Mouse (Mus musculus): ENCODE measurements around the gene Kcnj12. TPM values are rescaled to one million over a fixed set of nuclear protein-coding genes. Genes with fewer than 3 reads are reported as not detected.

Gene Kcnj12
- polyA plus RNA-seq, 1 experiment from 2014 or later: 3.8 TPM

GRCm38 (mm10) chr11:61060634-61061033, 38.3 kb downstream of the Kcnj12 start:
- H3K9me3 ChIP-seq (replicated peaks; ENCODE audit: control insufficient read depth, low read length, poor library complexity, severe bottlenecking): no peaks in the 10 kb centered on the region
- no peak for ATAC-seq
- H3K4me1 ChIP-seq (ENCODE audit: control insufficient read depth, insufficient read depth, low read length): no peaks in the 10 kb centered on the region
- 83% methylated on average over 4 of the region's 4 CpGs for WGBS
- H3K4me2 ChIP-seq (ENCODE audit: low read length): no peak overlapping the region
- no peak overlapping the region for H3K4me3 ChIP-seq (ENCODE audit: low read depth, low read length)
- no peaks in the 10 kb centered on the region for H3K27me3 ChIP-seq (ENCODE audit: control insufficient read depth, insufficient read depth, low read depth, low read length)
- no peak overlapping the region for H3K27ac ChIP-seq (ENCODE audit: low read length)
- H3K36me3 ChIP-seq (ENCODE audit: control insufficient read depth, insufficient read depth, low read length): no peaks in the 10 kb centered on the region
- H3K9ac ChIP-seq (ENCODE audit: low read depth, low read length): no peak overlapping the region

- whole genome bisulfite sequencing: 87% methylated on average over 18 of the region's 18 CpGs
- no peaks in the 10 kb centered on the region for H3K4me1 ChIP-seq (ENCODE audit: control insufficient read depth, insufficient read depth, low read length)
- H3K27ac ChIP-seq (ENCODE audit: low read length): no peak overlapping the region
- no peak overlapping the region for H3K4me2 ChIP-seq (ENCODE audit: low read length)
- no peaks in the 10 kb centered on the region for H3K27me3 ChIP-seq (ENCODE audit: control insufficient read depth, insufficient read depth, low read depth, low read length)
- H3K9me3 ChIP-seq (replicated peaks; ENCODE audit: control insufficient read depth, low read length, poor library complexity, severe bottlenecking): no peaks in the 10 kb centered on the region
- H3K36me3 ChIP-seq (ENCODE audit: control insufficient read depth, insufficient read depth, low read length): no peaks in the 10 kb centered on the region
- H3K9ac ChIP-seq (ENCODE audit: low read depth, low read length): no peak overlapping the region
- no peak for ATAC-seq
- H3K4me3 ChIP-seq (ENCODE audit: low read depth, low read length): no peak overlapping the region
Observed at GRCm38 (mm10) chr11:61062548-61063461, 40.4 kb downstream of the Kcnj12 start.

GRCm38 (mm10) chr11:61063503-61063902, 41.1 kb downstream of the Kcnj12 start:
- Histone ChIP-seq H3K4me3 (ENCODE audit: low read depth, low read length) (no peak overlapping the region), H3K27me3 (ENCODE audit: control insufficient read depth, insufficient read depth, low read depth, low read length) (no peaks in the 10 kb centered on the region), H3K9ac (ENCODE audit: low read depth, low read length) (no peak overlapping the region), H3K9me3 (replicated peaks; ENCODE audit: control insufficient read depth, low read length, poor library complexity, severe bottlenecking) (no peaks in the 10 kb centered on the region), H3K27ac (ENCODE audit: low read length) (no peak overlapping the region), H3K4me2 (ENCODE audit: low read length) (no peak overlapping the region), H3K4me1 (ENCODE audit: control insufficient read depth, insufficient read depth, low read length) (no peaks in the 10 kb centered on the region), H3K36me3 (ENCODE audit: control insufficient read depth, insufficient read depth, low read length) (no peaks in the 10 kb centered on the region)
- WGBS: 92% methylated on average over 6 of the region's 6 CpGs
- ATAC-seq: no peak

GRCm38 (mm10) chr11:61065620-61066019, 43.3 kb downstream of the Kcnj12 start:
- Histone ChIP-seq H3K4me3 (ENCODE audit: low read depth, low read length) (no peak overlapping the region), H3K27me3 (ENCODE audit: control insufficient read depth, insufficient read depth, low read depth, low read length) (no peaks in the 10 kb centered on the region), H3K4me1 (ENCODE audit: control insufficient read depth, insufficient read depth, low read length) (no peaks in the 10 kb centered on the region), H3K36me3 (ENCODE audit: control insufficient read depth, insufficient read depth, low read length) (0 out of 2 replicates have a peak, but pooled peaks cover 3% of the 10 kb centered on the region), H3K9me3 (replicated peaks; ENCODE audit: control insufficient read depth, low read length, poor library complexity, severe bottlenecking) (no peaks in the 10 kb centered on the region), H3K27ac (ENCODE audit: low read length) (no peak overlapping the region), H3K4me2 (ENCODE audit: low read length) (no peak overlapping the region), H3K9ac (ENCODE audit: low read depth, low read length) (no peak overlapping the region)
- ATAC-seq: no peak
- WGBS: 89% methylated on average over 6 of the region's 6 CpGs

- H3K4me3 ChIP-seq (ENCODE audit: low read depth, low read length): no peak overlapping the region
- WGBS: 87% methylated on average over 9 of the region's 9 CpGs
- no peaks in the 10 kb centered on the region for H3K4me1 ChIP-seq (ENCODE audit: control insufficient read depth, insufficient read depth, low read length)
- ATAC-seq: no peak
- no peak overlapping the region for H3K4me2 ChIP-seq (ENCODE audit: low read length)
- H3K27me3 ChIP-seq (ENCODE audit: control insufficient read depth, insufficient read depth, low read depth, low read length): no peaks in the 10 kb centered on the region
- H3K9me3 ChIP-seq (replicated peaks; ENCODE audit: control insufficient read depth, low read length, poor library complexity, severe bottlenecking): no peaks in the 10 kb centered on the region
- no peak overlapping the region for H3K27ac ChIP-seq (ENCODE audit: low read length)
- H3K36me3 ChIP-seq (ENCODE audit: control insufficient read depth, insufficient read depth, low read length): 0 out of 2 replicates have a peak, but pooled peaks cover 3% of the 10 kb centered on the region
- no peak overlapping the region for H3K9ac ChIP-seq (ENCODE audit: low read depth, low read length)
Observed at GRCm38 (mm10) chr11:61067133-61067835, 44.9 kb downstream of the Kcnj12 start.

- no peak overlapping the region for H3K4me2 ChIP-seq (ENCODE audit: low read length)
- 87% methylated on average over 10 of the region's 10 CpGs for WGBS
Observed at GRCm38 (mm10) chr11:61068866-61069265, 46.5 kb downstream of the Kcnj12 start.

DNA sequence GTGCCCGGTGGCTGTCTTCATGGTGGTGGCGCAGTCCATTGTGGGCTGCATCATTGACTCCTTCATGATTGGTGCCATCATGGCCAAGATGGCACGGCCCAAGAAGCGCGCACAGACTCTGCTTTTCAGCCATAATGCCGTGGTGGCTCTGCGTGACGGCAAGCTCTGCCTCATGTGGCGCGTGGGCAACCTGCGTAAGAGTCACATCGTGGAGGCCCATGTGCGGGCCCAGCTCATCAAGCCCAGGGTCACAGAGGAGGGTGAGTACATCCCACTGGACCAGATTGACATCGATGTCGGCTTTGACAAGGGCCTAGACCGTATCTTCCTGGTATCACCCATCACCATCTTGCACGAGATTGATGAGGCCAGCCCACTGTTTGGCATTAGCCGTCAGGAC, 47.3 kb downstream of the Kcnj12 start:
- ATAC-seq: no peak
- H3K36me3 ChIP-seq (ENCODE audit: control insufficient read depth, insufficient read depth, low read length): 0 out of 2 replicates have a peak, but pooled peaks cover 3% of the 10 kb centered on the region
- H3K4me3 ChIP-seq (ENCODE audit: low read depth, low read length): no peak overlapping the region
- 94% methylated on average over 18 of the region's 18 CpGs for WGBS
- no peaks in the 10 kb centered on the region for H3K9me3 ChIP-seq (replicated peaks; ENCODE audit: control insufficient read depth, low read length, poor library complexity, severe bottlenecking)
- H3K4me1 ChIP-seq (ENCODE audit: control insufficient read depth, insufficient read depth, low read length): no peaks in the 10 kb centered on the region
- H3K4me2 ChIP-seq (ENCODE audit: low read length): no peak overlapping the region
- no peaks in the 10 kb centered on the region for H3K27me3 ChIP-seq (ENCODE audit: control insufficient read depth, insufficient read depth, low read depth, low read length)
- no peak overlapping the region for H3K27ac ChIP-seq (ENCODE audit: low read length)
- H3K9ac ChIP-seq (ENCODE audit: low read depth, low read length): no peak overlapping the region

More at GRCm38 (mm10) chr11:61068866-61069265, 46.5 kb downstream of the Kcnj12 start:
- H3K27me3 ChIP-seq (ENCODE audit: control insufficient read depth, insufficient read depth, low read depth, low read length): no peaks in the 10 kb centered on the region
- H3K27ac ChIP-seq (ENCODE audit: low read length): no peak overlapping the region
- no peaks in the 10 kb centered on the region for H3K9me3 ChIP-seq (replicated peaks; ENCODE audit: control insufficient read depth, low read length, poor library complexity, severe bottlenecking)
- no peaks in the 10 kb centered on the region for H3K4me1 ChIP-seq (ENCODE audit: control insufficient read depth, insufficient read depth, low read length)
- no peak for ATAC-seq
- no peak overlapping the region for H3K4me3 ChIP-seq (ENCODE audit: low read depth, low read length)
- H3K9ac ChIP-seq (ENCODE audit: low read depth, low read length): no peak overlapping the region
- 0 out of 2 replicates have a peak, but pooled peaks cover 3% of the 10 kb centered on the region for H3K36me3 ChIP-seq (ENCODE audit: control insufficient read depth, insufficient read depth, low read length)

- no peak for ATAC-seq
- H3K4me3 ChIP-seq (ENCODE audit: low read depth, low read length): no peak overlapping the region
- 0 out of 2 replicates have a peak, but pooled peaks cover under 1% of the 10 kb centered on the region for H3K36me3 ChIP-seq (ENCODE audit: control insufficient read depth, insufficient read depth, low read length)
- WGBS: 92% methylated on average over 5 of the region's 5 CpGs
- H3K27me3 ChIP-seq (ENCODE audit: control insufficient read depth, insufficient read depth, low read depth, low read length): no peaks in the 10 kb centered on the region
- no peaks in the 10 kb centered on the region for H3K4me1 ChIP-seq (ENCODE audit: control insufficient read depth, insufficient read depth, low read length)
- H3K9ac ChIP-seq (ENCODE audit: low read depth, low read length): no peak overlapping the region
- H3K27ac ChIP-seq (ENCODE audit: low read length): no peak overlapping the region
- no peaks in the 10 kb centered on the region for H3K9me3 ChIP-seq (replicated peaks; ENCODE audit: control insufficient read depth, low read length, poor library complexity, severe bottlenecking)
- no peak overlapping the region for H3K4me2 ChIP-seq (ENCODE audit: low read length)
Observed at GRCm38 (mm10) chr11:61074646-61075317, 52.4 kb downstream of the Kcnj12 start.
